Mouse (Mus musculus) liver, embryonic 13.5 days (tissue): Measurements from ENCODE around the gene Aanat. TPM values are rescaled to one million over a fixed set of nuclear protein-coding genes. Genes with fewer than 3 reads are reported as not detected.
A peak's percentile ranks its signal among the peaks of the same experiment; 100 is the strongest.

Experiments
- ATAC-seq: fragments of 200-750 bp; cut with Nextera tagmentation; 2 replicates; pipeline ENCODE4 v1.8.0; 2017; ENCODE audit warnings: low read depth, mild to moderate bottlenecking, moderate number of reproducible peaks, moderate library complexity
- DNase-seq: peaks from one replicate; pipeline ENCODE4 v3.0.0; 2022
- H3K27ac ChIP-seq: fragments of 300-500 bp; sonication (generic); 2 replicates; pipeline ENCODE4 v1.5.1; 2015; ENCODE audit warnings: moderate library complexity, mild to moderate bottlenecking, inconsistent platforms
- H3K27me3 ChIP-seq: fragments of 300-500 bp; sonication (generic); 2 replicates; pipeline ENCODE4 v1.6.1; 2015; ENCODE audit warnings: mild to moderate bottlenecking, inconsistent platforms
- H3K36me3 ChIP-seq: fragments of 300-500 bp; sonication (generic); 2 replicates; pipeline ENCODE4 v1.6.1; 2015; ENCODE audit warnings: mild to moderate bottlenecking, inconsistent platforms
- H3K4me1 ChIP-seq: fragments of 300-500 bp; sonication (generic); replicated peaks from 2 replicates; pipeline ENCODE4 v1.6.1; 2015; ENCODE audit warnings: inconsistent platforms
- H3K4me2 ChIP-seq: fragments of 300-500 bp; sonication (generic); 2 replicates; pipeline ENCODE4 v1.6.1; 2015; ENCODE audit warnings: inconsistent platforms, mild to moderate bottlenecking, moderate library complexity
- H3K4me3 ChIP-seq: fragments of 300-500 bp; sonication (generic); replicated peaks from 2 replicates; pipeline ENCODE4 v1.5.1; 2015; ENCODE audit warnings: mild to moderate bottlenecking, inconsistent platforms
- H3K9ac ChIP-seq: fragments of 300-500 bp; sonication (generic); 2 replicates; pipeline ENCODE4 v1.6.1; 2015; ENCODE audit warnings: mild to moderate bottlenecking, inconsistent platforms
- H3K9me3 ChIP-seq: fragments of 300-500 bp; sonication (generic); replicated peaks from 2 replicates; pipeline ENCODE4 v1.6.1; 2016; ENCODE audit warnings: inconsistent platforms
- WGBS: fragments of 180-500 bp; shearing (Covaris S2); methylation state at CpG from one replicate; pipeline ENCODE4 v1.1.7; 2015; ENCODE audit not compliant: insufficient replicate concordance; 5-methylcytosine and 5-hydroxymethylcytosine counted together
- polyA plus RNA-seq: library from polyadenylated mRNA; unstranded; fragments of >200 nt; fragmentation: Nextera tagmentation; extraction: Ambion mirVana; gene quantifications from 2 replicates; pipeline ENCODE4 v1.2.1, GENCODE M21; 2015

Aanat gene
- polyA plus RNA-seq, 1 experiment from 2014 or later = not detected

DNA sequence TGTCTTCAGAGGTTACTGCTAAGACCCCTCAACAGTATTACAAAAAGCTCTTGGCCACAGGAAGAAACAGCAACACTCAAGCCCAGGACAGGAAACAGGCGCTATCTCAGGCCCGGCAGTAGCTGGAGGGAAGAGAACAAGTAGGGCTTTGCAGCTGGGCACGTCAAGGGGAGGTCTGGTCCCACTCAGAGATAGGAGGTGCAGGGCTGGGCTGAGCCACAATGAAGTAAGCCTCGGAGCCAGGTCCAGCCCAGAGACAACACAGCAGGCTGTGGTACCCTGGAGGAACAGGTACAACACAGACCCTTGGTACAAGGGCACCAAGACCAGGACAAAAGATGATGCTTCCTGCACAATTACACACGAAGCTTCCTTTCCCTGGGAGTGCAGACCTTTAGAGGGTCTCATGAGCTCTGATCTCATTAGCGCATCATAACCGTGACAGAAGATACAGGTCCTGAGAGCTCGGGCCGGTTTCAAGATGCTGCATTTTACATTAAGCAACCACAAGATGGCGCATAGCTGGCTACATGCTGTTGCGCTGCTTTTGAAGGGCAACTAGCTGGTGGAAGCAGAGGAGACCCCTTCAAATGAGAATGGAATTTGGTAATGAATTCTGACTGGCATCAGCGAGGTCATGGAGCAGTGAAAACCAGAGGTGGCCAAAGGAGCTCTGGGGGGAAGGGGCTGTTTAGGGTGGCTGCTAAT lies 31.9 kb upstream of the Aanat start:
- ATAC-seq = no peak
- Histone ChIP-seq H3K4me2 (peak overlapping the region; percentile 9; the same call in 1 of the 2 replicates), H3K9ac (no peak overlapping the region), H3K4me1 (peaks cover 100% of the 10 kb centered on the region), H3K9me3 (no peaks in the 10 kb centered on the region), H3K27ac (peak overlapping the region; percentile 35), H3K36me3 (peaks cover 8% of the 10 kb centered on the region; the same call in 1 of the 2 replicates), H3K4me3 (no peak overlapping the region), H3K27me3 (no peaks in the 10 kb centered on the region)
- no peak for DNase-seq
- 23% methylated on average over 12 of the region's 12 CpGs for WGBS

DNA sequence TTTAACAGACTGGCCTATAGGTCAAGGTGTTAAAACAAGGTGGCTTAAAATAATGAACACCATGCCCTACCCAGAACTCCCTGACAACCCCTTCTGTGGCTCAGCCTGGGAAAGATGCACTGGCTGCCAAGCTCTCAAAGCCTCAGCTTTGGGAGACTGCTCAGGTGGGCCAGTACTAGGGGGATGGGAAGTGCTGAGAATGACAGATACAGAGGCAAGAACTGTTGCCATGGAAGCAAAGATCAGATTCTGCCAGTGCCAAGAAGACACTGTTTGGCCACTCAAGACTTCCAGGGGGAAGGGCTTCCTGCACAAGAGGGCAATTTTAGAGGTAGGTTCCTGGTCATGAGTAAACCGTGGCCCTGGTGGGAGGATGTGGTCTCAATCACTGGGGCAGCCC lies 30.7 kb upstream of the Aanat start:
- Histone ChIP-seq H3K9ac (no peak overlapping the region; the same call in 1 of the 2 replicates), H3K4me1 (peaks cover 90% of the 10 kb centered on the region), H3K4me3 (no peak overlapping the region), H3K4me2 (no peak overlapping the region), H3K36me3 (peaks cover 8% of the 10 kb centered on the region; the same call in 1 of the 2 replicates), H3K27me3 (no peaks in the 10 kb centered on the region), H3K9me3 (no peaks in the 10 kb centered on the region), H3K27ac (peak overlapping the region; percentile 26; the same call in 1 of the 2 replicates)
- DNase-seq (no peak), ATAC-seq (no peak)
- WGBS = 46% methylated on average over 1 of the region's 1 CpGs

DNA sequence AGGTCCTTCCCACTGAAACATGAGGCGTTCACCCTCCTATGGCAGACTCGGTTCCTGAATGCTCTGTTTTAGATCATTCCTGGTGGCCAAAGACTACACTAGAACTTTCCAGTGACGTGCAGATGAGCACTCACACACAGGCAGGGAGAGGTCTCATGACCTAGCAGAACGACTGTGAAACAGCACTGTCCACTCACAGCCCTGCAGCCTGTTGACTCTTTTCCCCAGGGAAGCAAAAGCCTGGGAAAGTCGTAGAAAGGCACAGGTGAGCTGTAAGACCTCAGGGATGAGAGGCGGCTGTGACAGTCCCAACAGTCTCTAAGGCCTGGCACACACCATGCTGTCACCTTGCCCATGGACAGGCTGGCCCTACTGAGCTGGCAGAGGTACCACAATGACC lies 29.9 kb upstream of the Aanat start:
- Histone ChIP-seq H3K9ac (no peak overlapping the region; the same call in 1 of the 2 replicates), H3K27me3 (no peaks in the 10 kb centered on the region), H3K4me3 (no peak overlapping the region), H3K27ac (no peak overlapping the region), H3K36me3 (peaks cover 8% of the 10 kb centered on the region; the same call in 1 of the 2 replicates), H3K4me1 (peaks cover 83% of the 10 kb centered on the region), H3K9me3 (no peaks in the 10 kb centered on the region), H3K4me2 (no peak overlapping the region)
- DNase-seq (no peak), ATAC-seq (peak; percentile 14; the same call in 1 of the 2 replicates)
- 63% methylated on average over 6 of the region's 6 CpGs for WGBS

DNA sequence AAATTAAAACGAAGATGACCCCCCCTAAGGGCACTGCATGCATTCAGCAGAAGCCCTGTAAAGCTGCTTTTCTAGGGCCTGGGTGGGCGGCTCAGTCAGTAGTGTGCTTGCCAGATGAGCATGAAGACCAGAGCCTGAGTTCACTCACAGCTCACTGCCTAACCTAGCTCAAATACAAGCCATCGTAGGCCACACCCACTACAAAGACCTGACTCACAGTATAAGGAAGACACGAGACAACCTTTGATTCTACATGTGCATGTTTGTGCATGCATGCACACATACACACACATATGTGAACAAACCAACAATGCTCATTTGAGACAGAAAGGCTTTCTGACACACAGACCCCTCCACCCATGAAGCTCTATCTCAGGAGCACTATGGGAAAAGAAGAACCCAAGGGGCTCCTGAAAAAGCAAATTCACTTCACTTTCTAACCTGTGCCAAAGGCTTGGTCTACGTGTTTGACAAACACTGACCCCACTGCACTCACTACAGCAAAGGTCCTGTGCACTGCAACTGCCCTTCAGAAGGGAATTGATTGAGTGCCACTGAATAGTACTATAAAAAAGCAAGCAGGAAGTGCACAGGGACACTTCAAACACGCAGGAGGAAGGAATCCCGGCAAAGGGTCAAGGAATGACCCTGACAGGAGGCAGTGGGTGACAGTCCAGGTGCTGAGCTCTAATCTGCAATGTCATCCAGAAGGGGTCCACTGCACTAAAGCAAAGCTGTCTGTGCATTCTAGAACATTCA lies 20.8 kb upstream of the Aanat start:
- peaks cover 68% of the 10 kb centered on the region for H3K4me1 ChIP-seq
- DNase-seq (no peak), ATAC-seq (peak; percentile 16; the same call in 1 of the 2 replicates)
- 0 out of 2 replicates have a peak, but pooled peaks cover 5% of the 10 kb centered on the region for H3K36me3 ChIP-seq
- 0 out of 2 replicates have a peak overlapping the region, but pooled peaks have one; percentile 13 for H3K27ac ChIP-seq
- H3K4me2 ChIP-seq = no peak overlapping the region
- H3K9me3 ChIP-seq = no peaks in the 10 kb centered on the region
- no peaks in the 10 kb centered on the region for H3K27me3 ChIP-seq
- H3K4me3 ChIP-seq = no peak overlapping the region
- H3K9ac ChIP-seq = no peak overlapping the region
- WGBS = 60% methylated on average over 7 of the region's 7 CpGs

DNA sequence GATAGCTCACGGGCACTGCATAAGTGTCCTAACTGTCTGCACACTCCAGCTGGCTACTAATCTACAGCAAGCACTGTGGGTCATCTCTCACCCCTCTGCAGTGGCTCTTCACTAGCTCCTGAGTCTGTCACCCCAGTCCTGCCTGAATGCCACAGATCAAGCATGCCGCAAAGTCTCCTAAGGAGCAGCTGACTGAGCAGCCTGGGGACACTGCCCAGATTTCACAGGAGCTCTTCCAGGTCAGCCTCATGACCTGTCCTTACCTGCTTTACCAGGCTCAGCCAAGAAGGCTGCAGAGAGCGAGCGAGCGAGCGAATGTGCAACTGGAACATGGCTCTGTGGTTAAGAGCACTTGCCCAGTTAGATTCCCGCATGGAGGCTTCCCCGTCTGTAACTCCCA lies 18.7 kb upstream of the Aanat start:
- ATAC-seq = no peak
- Histone ChIP-seq H3K9ac (no peak overlapping the region), H3K9me3 (no peaks in the 10 kb centered on the region), H3K4me2 (no peak overlapping the region), H3K27me3 (no peaks in the 10 kb centered on the region), H3K4me3 (no peak overlapping the region), H3K4me1 (peaks cover 81% of the 10 kb centered on the region), H3K36me3 (0 out of 2 replicates have a peak, but pooled peaks cover 13% of the 10 kb centered on the region), H3K27ac (peak overlapping the region; percentile 16; the same call in 1 of the 2 replicates)
- WGBS = 90% methylated on average over 8 of the region's 8 CpGs
- no peak for DNase-seq

DNA sequence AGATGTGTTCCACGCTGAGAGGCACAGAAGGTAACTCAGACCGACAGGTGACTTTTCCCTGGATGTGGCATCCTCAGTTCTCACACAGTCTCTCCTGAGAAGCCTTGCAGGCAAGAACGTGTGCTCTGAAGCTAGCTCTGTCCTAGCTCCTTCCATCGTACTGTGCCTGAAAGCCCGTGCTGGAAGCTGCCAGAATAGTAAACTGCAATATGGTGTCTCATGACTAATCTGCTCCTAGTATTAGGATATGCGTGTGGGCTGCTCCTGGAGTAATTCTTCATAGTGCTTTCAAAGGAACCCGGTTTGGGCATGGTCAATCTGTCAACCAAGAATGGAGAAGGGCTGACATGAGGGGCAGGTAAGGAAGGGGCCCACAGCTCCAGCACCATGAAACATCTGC lies 15.4 kb upstream of the Aanat start:
- H3K4me3 ChIP-seq = peak overlapping the region; percentile 51; the same call in 1 of the 2 replicates
- no peak for ATAC-seq
- H3K4me1 ChIP-seq = peaks cover 97% of the 10 kb centered on the region
- peak overlapping the region; percentile 99 for H3K27ac ChIP-seq
- H3K27me3 ChIP-seq = no peaks in the 10 kb centered on the region
- no peaks in the 10 kb centered on the region for H3K9me3 ChIP-seq
- no peak for DNase-seq
- WGBS = 82% methylated on average over 7 of the region's 7 CpGs
- H3K4me2 ChIP-seq = peak overlapping the region; percentile 86
- H3K9ac ChIP-seq = peak overlapping the region; percentile 77
- H3K36me3 ChIP-seq = 0 out of 2 replicates have a peak, but pooled peaks cover 8% of the 10 kb centered on the region

DNA sequence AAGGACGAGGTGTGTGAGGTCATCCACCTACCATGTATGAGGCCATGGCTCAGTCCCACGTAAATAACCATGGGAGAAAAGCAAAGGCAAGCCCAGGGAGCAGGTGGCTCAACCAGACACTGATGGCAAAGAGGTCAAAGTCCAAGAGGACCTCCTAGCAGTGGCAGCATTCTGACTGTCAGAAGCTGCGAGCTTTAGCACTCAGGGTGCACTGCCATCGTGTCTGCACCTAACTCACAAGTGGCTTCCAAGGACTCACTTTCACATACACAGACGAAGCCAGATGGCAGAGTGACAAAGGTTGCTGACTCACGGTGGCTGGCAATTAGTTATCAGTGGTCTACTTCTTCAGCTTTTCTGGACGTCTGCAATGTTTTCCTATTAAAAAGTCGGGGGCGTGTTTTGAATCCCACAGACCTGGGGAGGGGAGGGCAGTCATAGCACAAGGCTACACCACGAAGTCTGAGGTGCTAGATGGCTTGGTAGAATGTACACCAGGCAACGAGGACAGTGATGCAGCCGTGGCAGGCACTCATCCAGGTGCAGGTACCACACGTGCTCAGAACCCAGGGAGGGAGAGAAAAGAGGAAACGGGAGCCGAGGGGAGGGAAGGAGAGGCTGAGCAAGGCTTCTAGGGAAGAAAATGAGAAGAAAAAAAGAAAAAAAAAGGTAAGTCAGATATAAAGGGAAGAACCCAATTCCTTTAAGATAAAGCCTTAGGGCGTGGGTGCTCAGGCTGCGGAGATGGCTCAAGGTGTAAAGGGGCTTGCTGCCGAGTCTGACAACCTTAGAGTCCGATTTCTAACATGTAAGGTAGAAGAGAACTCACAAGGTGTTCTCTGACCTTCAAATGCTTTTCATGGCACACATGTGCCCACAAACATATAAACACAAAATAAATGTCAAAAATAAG lies 14.2 kb upstream of the Aanat start:
- Histone ChIP-seq H3K9me3 (no peaks in the 10 kb centered on the region), H3K27me3 (no peaks in the 10 kb centered on the region), H3K9ac (peak overlapping the region; percentile 77), H3K4me1 (peaks cover 99% of the 10 kb centered on the region), H3K4me2 (peak overlapping the region; percentile 86), H3K4me3 (peak overlapping the region; percentile 51), H3K36me3 (peaks cover 17% of the 10 kb centered on the region; the same call in 1 of the 2 replicates), H3K27ac (peak overlapping the region; percentile 99)
- ATAC-seq (peak; percentile 71), DNase-seq (peak; percentile 79)
- 31% methylated on average over 19 of the region's 19 CpGs for WGBS

DNA sequence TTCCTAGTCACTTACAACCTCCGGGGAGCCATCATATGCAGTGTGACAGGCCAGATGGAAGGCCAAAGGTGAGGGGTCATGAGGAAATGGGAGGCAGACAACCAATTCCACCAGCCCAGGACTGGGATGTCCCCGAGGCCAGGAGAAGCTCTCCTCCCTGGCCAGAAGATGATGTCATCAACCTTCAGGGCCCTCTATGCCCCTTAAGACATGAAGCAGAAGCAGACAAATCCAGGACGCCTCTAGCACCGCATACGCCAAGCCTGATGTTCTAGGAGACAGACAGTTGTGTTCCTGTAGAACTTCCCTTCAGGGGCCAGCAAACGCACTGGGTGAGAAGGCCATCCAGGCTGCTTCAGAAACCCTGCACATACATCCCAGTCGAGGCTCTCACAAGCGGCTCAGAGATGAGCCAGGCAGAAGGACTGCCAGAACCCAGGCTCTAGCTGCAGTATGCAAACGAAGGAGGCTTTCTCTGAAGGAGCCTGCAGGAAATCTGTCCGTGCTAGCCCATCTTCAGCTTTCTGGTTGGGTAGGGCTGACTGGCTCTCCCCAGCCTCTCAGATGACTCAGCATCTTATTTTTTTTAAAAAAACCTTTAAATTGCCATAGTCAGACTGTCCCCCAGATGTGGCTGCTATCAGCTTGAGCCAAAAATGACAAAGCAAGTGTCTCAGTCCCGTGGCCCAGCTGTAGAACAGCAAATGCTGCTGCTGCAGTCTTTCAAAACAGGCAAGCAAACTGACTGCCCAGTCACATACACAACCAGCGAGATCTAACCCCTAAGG lies 13.3 kb upstream of the Aanat start:
- peak overlapping the region; percentile 51 for H3K4me3 ChIP-seq
- peaks cover 99% of the 10 kb centered on the region for H3K4me1 ChIP-seq
- no peaks in the 10 kb centered on the region for H3K27me3 ChIP-seq
- peak overlapping the region; percentile 99 for H3K27ac ChIP-seq
- peaks cover 20% of the 10 kb centered on the region; the same call in 1 of the 2 replicates for H3K36me3 ChIP-seq
- WGBS = 25% methylated on average over 12 of the region's 12 CpGs
- peak overlapping the region; percentile 86 for H3K4me2 ChIP-seq
- peak; percentile 81 for DNase-seq
- no peaks in the 10 kb centered on the region for H3K9me3 ChIP-seq
- H3K9ac ChIP-seq = peak overlapping the region; percentile 77
- ATAC-seq = peak; percentile 87

DNA sequence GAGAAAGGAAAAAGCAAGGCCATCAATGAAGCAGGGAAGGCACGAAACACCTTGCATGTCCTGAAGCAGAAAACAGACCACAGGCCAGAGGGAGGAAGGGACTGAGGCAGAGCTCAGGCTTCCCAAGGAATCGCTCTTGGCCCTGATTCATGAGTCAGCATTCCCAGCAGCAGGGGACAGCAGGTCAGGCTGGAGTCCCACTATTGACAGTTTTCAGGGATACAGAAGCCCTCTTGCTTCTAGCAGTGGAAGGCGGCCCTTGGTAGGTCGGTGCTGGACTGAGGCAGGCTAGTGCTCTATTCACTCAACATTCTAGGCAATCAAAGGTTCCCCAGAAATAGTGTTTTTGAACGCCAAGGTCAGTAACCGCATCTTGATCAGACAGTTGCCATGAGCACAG lies 11.7 kb upstream of the Aanat start:
- Histone ChIP-seq H3K4me2 (peak overlapping the region; percentile 86), H3K9ac (peak overlapping the region; percentile 77), H3K4me3 (peak overlapping the region; percentile 51), H3K9me3 (no peaks in the 10 kb centered on the region), H3K27me3 (0 out of 2 replicates have a peak, but pooled peaks cover 3% of the 10 kb centered on the region), H3K36me3 (peaks cover 33% of the 10 kb centered on the region), H3K27ac (peak overlapping the region; percentile 99), H3K4me1 (peaks cover 100% of the 10 kb centered on the region)
- WGBS = 76% methylated on average over 6 of the region's 6 CpGs
- no peak for DNase-seq
- no peak for ATAC-seq

DNA sequence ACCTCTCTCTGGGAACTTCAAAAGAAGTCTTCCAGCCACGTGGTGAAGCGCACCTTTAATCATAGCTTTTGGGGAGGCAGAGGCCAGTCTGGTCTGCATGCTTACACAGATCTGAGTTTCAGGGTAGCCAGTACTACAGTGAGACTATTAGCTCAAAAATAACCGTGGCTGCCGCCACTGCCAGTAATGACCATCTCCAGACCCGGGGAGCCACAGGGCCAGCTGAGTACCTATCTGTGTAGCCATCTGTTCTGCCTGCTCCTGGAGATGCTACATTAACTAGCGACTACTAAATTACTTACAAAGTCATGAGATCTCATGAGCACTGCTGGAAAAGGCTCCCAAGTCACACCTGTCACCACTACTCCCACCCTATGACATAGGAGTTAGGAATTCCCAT lies 11.2 kb upstream of the Aanat start:
- 0 out of 2 replicates have a peak, but pooled peaks cover 3% of the 10 kb centered on the region for H3K27me3 ChIP-seq
- peak overlapping the region; percentile 86 for H3K4me2 ChIP-seq
- 60% methylated on average over 6 of the region's 6 CpGs for WGBS
- H3K4me3 ChIP-seq = peak overlapping the region; percentile 51
- peaks cover 100% of the 10 kb centered on the region for H3K4me1 ChIP-seq
- peak overlapping the region; percentile 99 for H3K27ac ChIP-seq
- peaks cover 34% of the 10 kb centered on the region for H3K36me3 ChIP-seq
- no peaks in the 10 kb centered on the region for H3K9me3 ChIP-seq
- ATAC-seq = no peak
- peak overlapping the region; percentile 77 for H3K9ac ChIP-seq
- DNase-seq = no peak
